Mouse (Mus musculus): ENCODE results near the gene Mael.

GRCm38 (mm10) chr1:166153351-166154120 lies 85.0 kb downstream of the Mael start:
- TF ChIP-seq CTCF (IDR thresholded peaks at IDR 0.05; ENCODE audit: extremely low read depth, insufficient read length, insufficient replicate concordance, low read depth, low read length) (peak; percentile 94), POLR2A (IDR thresholded peaks at IDR 0.05; ENCODE audit: low read depth, low read length) (no peak)

Data from small intestine, adult 2 months (tissue).